Mouse (Mus musculus) heart, adult 2 months (tissue): Measurements from ENCODE around the gene Rerg.

Source experiments
- CTCF ChIP-seq: fragments of 200-600 bp; IDR thresholded peaks from 2 replicates; pipeline ENCODE4 v1.8.1; 2022; ENCODE audit warnings: antibody characterized with exemption, mild to moderate bottlenecking, moderate library complexity
- POLR2A ChIP-seq: fragments of 200-500 bp; IDR thresholded peaks from 2 replicates; pipeline ENCODE4 v1.6.1; 2011; ENCODE audit warnings: mild to moderate bottlenecking, low read depth, low read length, control low read depth; ENCODE audit not compliant: insufficient read depth

DNA sequence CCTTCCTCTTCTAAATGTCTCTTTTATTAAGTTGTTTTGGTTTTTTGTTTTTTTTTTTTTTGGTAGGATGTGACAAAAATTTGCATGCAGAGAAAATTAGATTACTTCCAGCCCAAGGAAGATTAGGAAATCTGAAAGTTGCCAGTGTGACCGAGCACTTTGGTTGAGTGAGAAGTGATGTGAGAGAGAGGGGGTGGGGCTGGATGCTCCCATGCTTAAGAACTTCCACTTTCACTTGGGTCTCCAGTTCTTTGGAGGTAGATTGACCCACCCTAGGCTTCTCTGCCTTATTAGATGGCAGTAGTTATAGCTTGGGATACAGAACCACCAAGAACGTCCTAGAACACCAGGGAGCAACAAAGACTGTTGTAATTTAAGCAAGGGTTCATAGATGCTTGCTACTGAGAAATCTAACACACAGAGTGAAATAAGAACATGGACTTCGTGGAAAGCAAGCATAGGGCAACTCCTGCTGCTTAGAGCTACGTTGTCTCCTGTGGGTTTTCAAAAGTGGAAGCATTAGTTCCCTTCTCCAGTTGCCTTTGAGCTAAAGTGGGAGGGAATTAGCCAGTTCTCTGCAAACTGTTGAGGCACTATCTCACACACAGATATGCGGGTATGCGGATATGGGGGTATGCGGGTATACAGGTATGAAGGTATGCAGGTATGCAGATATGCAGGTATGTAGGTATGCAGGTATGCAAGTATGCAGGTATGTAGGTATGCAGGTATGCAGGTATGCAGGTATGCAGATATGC lies 152.9 kb downstream of the Rerg start:
- TF ChIP-seq CTCF (no peak), POLR2A (no peak)
